Mouse (Mus musculus) embryo, embryonic 10.5 days (tissue): Measurements from ENCODE around the gene Gclm.
"Not testable (repeated sequence)": the region's sequence is repeated elsewhere in the genome, so short reads cannot be mapped to it uniquely, and the experiment has no call there.

ENCODE experiments used
- DNase-seq: peaks from one replicate; pipeline ENCODE4 v3.0.0-alpha.2; 2015; ENCODE audit warnings: low spot score

Gene Gclm

DNA sequence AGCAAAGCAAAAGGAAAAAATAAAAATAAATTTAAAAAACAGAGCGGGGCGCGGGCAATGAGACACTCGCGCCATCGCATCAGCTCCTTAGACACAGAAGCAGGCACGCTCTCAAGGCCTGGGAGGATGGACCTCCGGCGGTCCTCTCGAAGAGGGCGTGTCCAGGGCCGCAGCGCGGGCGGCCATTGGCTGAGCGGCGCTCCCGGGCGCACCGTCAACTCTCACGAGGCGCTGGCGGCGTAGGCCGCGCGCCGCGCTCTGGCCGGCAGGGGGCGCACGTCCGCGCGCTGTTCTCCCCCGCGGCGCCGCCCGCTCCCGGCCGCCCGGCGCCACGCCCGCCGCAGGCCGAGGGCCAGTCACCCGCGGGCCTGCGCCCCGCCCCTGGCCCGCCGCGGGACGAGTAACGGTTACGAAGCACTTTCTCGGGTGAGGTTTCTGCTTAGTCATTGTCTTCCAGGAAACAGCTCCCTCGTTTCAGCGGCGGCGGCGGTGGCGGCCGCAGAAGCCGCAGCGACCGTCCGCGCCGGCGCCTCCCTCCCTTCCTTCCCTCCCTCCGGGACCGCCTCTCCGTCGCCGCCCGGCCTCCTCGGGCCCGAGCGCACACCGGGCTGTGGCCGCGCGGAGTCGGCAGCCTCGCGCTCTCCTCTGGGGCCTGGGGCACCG is at the start of gene Gclm:
Gene Gclm (plus strand): TSS at position 343 of the 663 bp plus-strand sequence.
- peak; percentile 96 for DNase-seq

DNA sequence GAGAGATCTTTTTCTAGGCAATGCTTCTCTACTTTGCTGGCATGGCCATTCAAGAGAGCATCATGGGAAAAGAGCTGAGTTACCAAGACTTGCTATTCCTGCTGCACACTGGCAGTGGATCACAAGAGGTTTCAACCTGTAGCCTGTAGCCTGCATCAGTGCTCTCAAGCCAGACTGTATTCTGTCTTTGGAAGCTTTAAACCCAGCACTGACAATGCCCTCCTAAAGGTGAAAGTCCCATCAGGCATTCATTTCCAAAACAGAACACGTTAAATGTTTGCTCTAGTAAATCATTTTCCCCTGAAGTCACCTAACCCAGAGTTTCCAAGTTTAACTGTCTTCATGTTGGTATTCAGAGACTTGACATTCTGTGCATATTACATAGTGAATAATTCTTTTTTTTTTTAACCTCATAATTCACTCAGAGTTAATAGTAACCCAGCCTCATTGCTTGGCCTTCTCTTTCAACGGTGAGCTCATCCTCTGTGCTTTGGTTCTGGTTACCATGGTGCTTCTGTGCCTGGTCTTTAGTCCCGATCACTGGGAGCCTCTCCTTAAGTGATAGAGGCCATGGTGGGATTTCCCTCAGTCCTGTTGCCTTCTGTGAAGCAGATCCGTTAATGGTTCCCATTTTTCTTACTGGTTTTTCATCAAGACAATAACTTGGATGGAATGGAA is 48.6 kb upstream of the Gclm start:
- DNase-seq = no peak

DNA sequence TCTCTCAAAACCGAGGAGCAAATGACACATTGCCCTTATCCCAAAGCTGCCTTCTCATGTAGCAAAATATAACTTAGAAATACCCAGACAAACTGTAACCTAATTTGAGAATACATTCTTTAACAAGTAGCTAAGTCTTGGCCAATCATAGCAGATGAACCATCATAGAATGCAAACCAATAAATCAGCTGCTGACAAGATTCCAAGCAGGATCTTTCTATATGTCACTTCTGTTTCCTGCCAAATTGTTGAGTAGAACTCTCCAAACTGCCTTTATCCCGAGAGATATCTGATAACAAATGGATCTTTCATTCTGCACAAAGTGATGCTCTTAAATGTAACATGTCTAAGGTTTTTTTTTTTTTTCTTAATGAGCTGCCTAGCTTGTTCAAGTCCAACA is 46.8 kb upstream of the Gclm start:
- no peak for DNase-seq

DNA sequence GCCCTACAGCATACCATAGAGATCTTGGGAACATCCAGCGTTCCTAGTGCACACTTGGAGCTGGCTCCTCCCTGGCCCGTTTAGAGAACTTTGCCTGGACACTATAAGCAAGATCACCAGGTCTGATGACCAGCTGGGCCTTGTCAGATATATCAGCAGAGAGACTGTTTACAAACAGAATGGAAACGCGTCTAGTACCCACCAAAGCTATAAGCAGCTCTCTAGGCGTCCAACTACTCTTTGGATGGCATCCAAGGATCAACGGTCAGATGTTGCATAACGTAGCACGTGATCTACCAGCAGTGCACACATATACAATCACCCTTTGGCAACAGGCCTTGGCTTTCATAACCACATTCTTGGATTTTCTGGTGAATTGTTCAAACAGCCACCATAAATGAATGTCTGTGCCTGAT is 46.4 kb upstream of the Gclm start:
- DNase-seq = no peak

DNA sequence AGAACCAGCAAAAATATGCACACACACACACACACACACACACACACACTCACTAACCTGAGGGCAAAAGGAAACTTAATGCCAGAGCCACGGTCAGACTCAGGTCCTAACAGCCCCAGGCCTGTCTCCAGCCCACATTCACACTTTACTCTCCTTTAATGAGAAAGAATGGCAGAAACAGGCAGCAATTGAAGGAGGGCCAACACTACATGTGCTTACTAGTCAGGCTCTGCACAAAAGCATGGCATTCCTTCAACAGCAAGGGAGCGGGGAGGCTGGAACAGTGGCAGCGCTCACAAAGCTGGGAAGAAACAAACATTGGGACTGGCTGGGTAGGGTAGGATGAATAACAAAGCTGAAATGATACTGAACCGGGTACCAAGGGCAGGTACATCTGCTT is 45.8 kb upstream of the Gclm start:
- DNase-seq = no peak

DNA sequence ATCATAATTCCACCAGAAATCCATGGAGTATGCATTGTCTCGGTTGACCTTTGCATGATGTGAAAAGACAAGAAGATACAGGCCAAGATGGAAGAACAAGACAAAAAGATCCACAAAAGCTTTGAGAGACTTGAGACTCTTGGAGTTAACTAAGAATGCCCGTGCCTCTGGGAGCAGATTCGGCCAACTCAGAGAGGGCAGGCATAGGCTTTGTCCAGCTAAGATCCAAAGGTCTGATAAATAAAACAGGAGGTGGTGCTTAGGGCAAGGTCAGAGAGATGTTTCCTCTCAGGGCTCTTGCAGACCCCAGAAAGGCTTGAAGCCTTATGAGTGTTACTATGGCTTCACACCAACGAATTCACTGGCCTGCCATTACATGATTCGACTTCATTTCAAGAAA is 45.3 kb upstream of the Gclm start:
- no peak for DNase-seq

DNA sequence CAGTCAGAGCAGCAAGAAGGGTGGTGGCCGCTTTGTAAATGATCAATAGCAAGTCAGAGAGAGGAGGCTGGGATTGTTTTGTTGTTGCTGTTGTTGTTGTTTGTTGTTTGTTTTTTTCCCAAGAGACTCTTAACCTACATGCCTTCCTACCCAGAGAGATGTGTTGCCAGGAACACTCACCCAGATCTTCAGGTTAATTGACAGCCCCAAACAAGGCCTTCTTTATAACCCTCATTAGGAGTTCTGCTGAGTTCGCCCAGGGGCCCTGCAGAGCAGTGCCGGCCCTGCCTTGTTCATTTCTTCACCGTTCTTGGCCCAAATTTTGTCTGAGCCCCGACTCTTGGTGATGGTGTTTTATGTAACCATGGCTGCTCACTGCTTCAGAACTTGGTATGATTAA is 44.9 kb upstream of the Gclm start:
- no peak for DNase-seq

DNA sequence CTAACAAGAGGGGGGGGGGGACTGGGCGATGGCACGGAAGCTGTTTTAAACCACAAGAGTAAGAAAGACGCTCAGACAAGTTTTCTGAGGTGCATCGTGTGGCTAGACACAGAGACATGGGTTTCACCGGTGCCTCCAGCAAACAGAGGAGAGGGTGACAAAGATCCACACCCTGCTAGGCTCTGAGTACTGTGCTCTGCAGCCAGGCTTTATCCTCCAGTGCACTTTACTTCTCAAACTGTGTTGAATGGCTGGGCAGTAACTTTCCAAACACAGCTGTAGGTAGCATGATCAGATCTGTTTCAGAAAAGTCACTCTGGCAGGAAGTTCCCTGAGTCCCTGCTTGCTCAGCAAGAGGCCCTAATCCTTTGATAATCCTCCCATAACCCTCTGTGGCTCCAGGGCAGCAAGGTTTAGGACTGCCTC is 43.0 kb upstream of the Gclm start:
- DNase-seq = peak; percentile 32

DNA sequence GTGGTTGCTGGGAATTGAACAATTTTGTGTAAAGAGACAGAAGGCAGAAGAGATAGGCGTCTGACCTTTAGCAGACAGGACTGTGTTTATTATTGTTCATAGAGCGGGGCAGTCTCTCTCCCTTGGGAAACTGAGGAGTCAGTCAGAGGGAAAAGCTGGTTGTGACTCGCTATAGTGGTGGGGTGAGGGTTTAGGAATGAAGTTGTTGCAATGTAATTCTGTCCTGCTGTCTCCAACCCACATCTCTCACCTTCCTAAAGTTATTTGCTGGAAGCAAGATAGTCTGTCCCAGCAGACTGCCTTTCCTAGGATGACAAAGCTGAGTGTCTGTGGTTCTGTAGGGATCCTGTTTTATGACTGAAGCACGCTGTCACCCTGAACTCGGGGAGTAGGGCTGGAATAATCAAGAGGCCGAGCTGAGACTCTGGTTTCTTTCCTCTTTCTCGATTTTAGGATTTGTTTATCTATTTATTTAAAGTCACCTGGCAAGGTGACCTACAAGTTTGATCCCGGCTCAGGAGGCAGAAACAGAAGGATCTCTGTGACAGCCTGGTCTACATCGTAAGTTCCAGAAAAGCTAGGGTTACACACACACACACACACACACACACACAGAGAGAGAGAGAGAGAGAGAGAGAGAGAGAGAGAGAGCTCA is 41.6 kb upstream of the Gclm start:
- no peak for DNase-seq

DNA sequence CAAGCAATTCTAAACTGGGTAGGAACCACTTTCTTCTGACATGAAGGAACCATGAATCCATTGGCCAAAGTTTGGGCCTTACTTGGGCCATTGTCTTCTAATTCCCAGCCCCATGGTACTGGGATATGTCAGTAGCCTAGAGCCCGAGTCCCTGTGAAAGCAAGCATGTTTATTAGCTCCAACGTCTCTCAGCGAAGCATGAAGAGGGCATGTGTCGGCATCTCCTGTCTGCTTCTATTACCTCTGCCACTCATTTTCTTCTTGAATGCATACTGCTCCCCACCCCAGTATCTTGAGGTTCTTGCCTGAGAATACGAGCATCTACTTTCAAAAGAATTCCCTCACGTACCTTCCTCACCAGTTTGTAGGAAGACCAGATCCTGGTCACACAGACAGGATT is 39.6 kb upstream of the Gclm start:
- DNase-seq = no peak

DNA sequence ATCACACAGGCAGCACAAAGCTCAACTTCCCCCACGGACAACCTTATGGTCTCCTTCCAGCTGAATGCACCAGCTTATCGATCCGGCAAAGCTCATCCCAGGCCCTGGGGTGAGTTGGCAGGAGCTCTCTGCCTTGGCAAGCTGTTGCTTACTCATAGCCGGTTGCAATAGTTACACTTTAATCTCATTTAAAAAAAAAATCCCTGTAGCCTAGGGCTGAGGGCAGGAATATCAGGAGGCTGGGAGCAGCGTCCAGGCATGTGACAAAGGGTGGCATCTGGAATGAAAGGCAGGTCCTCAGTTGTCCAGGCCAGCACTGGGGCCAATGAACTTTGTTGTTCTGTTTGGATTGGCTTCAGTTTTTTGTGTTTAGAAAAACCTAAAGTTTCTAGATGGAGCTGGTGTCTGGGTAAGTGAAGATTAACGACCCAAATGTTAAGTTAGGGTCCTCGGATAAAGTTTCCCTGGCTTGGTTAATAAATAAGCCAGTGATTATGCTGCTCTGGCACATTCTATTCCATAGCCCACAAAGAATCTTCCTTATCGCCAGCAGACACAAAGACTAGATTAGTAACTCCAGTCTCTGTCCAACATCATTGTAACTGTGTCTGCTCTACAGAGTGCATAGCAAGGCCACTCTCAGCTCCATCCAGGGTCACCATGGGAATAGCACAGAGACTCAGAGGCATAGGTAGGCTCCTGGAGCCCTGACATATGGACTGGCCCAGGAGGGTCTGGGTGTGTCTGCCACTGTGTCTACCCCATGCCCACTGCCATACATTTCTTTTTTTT is 38.9 kb upstream of the Gclm start:
- no peak for DNase-seq

DNA sequence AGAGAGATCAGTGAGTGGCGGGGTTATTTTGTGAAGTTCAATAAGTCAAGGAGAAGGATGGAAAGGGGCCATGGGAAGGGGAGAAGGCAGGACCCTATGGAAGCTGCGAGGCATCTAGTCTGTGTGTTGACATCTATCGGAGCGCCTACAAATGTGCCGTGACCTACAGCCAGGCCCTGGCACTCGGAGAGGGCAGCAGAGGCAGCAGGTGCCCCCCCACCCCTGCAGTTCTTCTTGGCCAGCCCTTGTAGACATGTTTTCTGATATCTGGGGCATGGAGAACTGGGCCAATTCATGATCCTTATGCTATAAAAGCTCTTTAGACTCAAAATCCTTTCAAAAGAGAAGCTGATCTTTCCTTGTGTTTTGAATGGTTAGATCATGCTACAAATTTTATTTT is 37.6 kb upstream of the Gclm start:
- no peak for DNase-seq

DNA sequence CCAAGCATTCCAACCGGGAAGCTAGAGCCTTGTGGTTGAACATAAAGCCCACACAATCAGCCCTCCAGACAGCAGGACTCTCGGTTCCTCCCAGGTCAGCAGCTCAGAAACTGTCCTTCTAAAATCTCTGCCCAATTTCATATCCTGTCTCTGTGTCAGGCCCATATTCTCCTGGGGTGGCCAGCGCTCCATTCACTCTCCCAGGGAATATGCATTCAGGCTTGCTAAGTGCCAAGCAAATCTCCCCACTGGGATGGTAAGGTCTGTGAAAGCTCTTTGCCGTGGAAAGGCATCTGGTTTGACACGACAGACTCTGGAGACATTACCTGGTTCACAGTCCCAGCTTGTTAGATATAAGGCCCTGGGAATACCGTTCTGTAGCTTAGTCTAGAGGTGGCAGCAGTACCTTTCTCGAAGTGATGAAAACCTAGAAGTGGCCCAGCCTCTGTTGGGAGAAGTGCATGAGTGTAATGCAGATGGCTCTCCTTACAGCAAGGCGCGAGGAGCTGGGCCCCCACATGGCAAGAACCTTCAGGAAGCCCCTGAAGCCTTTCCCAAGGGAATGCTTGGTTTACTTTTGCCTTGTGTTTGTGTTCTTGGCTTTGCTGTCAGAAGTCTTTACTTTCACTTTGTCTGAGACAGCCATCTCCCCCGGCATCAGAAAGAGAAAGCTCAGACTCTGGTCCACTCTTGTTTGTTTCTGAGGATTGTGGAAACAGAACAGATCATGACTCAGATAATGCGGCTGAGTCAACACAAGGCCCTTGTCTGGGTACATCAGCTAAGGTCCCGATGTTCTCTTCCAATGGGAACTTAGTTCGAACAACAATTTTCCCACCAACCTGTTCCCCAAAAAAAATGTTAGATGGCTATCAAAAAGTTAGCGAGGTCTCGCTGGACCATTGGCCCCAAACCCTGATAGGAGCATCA is 36.8 kb upstream of the Gclm start:
- no peak for DNase-seq

DNA sequence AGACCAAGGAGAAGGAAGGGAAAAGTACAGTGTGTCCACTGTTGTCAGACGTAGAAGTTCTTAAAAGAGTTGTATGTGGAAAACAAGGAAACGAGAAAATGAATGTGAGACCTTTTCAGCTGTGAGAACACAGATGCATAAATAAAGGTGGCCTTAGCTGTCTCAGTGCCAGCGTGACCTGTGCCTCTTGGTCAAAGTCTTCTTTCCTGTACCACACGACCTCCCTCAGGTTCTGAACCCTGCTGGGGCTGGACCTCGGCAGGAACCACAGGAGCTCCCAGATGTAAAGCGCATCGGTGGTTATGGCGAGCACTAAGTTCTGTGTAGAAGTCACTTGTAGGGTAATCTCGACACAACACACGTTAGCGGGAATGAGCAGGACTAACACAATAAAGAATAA is 35.8 kb upstream of the Gclm start:
- no peak for DNase-seq

DNA sequence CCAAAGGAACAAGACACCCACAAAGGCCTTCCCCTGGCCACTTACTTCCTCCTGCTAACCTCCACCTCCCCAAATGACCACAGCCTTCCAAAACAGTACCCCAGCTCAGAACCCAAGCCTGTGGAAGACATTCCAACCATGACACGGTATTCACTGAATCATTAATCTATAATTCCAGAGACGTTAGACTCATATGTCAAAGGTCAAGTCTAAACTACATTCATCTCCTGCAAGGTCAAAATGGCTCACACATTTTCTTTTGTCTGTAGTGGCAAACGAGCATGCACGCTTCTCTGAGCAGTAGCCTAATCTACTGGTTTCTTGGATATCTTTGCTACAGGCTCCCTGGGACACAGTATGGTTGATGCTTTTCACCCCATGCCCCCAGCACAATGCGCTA is 34.9 kb upstream of the Gclm start:
- peak; percentile 54 for DNase-seq

DNA sequence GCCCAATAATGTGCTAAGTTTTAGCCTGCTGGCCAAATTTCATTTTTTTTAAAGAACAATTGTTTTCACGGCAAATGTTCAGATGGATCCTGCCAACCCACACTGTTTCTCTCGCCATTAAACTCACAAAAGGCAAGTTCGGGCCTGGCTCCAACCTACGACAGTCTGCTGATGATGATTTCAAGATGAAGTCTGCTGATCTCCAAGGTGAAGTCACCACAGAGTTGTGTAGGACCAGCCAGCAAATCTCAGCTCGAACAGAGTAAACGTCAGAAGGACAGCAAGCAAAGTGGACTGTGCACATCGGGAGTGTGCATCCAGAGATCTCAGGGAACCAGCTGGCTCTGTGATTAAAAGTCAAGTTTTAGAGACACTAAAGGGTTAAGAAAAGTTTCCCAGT is 34.5 kb upstream of the Gclm start:
- DNase-seq = no peak

DNA sequence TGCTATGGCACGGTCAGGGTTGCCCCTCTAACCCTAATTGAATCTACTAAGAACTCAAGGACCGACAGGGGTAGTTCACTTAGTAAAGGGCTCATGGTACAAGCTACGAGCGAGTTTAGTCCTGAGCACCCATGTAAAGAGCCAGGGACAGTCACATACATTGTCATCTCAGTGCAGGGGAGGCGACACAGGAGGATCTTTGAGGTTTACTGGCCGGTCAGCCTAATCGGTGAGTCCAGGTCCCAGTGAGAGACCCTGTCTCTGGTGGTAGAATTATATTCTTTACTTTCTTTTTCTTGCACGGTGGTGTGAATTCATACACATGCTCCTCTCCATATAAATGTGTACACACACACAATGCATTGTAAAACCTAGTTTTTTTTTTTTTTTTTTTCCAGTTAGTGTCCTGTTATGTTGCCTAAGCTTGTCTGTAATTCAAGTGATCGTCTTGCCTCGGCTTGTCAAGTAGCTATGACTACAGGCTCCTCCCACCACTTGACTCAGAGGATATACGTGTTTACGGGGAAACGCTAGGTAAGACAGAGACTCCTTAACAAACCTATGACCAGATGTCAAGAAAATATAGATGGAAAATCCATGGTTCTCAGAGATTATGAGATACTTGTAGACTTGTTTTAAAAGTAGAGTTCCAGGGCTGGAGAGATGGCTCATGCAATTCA is 33.8 kb upstream of the Gclm start:
- DNase-seq = no peak

DNA sequence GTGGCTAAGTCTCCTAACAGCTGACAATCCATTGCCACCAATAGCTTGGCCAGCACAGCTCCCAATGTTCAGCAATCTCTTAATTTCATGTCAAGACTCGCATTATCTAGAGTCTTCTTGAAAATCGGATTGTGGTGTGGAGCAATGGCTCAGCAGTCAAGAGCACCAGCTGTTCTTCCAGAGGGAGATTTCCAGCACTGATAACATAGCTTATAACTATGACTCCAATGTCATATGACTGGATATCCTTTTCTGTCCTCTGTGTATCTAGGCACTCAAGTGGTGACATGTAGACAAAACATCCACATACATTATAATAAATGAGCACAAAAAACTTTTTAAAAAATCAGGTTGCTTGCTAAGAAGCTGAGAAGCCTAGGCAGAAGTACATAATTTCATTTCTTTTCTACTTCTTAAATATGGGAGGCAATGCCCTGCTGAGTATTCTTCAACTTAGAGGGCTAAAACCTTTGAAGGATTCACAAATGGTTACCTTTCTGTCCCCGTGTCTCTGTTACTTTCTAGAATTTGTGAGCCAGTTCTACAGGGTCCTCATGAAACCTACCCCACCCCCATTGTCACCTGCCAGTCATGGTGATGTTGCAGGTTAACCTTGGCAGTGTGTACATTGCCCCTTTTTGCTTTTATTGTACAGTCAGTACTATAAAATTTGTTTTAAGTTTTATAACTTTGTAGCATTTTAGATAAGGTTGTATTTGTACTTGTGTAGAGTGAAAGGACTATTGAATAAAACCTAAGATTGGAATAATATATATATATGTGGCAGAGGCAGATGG is 23.9 kb upstream of the Gclm start:
- DNase-seq = no peak

DNA sequence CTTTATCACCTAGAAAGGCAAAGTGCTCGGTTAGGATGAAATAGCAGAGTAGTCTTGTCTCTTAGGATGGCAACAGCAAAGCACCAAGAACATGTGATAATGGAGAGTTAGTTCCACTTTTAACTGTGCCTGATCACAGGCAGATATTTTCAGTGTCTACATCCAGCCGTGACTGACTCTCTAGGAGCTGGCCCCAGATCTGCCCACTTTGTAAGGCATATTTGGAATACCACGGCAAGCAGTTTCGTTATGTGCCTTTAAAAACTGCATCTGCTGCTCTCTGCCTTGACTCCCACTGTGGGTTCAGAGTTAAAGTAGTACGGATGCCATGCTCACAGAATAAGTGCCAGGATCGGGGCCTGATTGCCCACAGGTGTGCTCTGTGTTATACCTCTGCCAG is 18.4 kb upstream of the Gclm start:
- DNase-seq = not testable (repeated sequence)

DNA sequence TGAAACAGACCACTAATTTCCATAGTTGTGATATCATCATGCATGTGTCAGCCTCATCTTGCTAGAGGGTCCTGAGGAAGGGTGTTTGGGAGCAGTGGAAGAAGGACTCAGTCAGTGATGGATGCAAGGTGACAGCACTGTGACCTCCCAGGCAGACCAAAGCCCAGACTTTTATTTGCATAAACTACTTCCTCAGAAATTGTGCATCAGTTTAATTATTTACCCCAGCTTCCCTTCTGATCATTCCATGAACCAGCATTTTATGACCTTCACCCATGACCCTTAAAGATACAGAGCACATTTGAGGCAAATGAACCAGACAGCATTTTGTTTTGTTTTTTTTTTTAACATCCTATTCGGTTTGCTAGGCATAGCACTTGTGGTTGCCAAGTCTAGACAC is 9.6 kb upstream of the Gclm start:
- DNase-seq = no peak
